Mouse (Mus musculus): Measurements from ENCODE around the gene Olfr131. TPM values are rescaled to one million over a fixed set of nuclear protein-coding genes. Genes with fewer than 3 reads are reported as not detected.
"Not testable (repeated sequence)": the region's sequence is repeated elsewhere in the genome, so short reads cannot be mapped to it uniquely, and the experiment has no call there.

Gene Olfr131
- total RNA-seq (2021) = not detected

DNA sequence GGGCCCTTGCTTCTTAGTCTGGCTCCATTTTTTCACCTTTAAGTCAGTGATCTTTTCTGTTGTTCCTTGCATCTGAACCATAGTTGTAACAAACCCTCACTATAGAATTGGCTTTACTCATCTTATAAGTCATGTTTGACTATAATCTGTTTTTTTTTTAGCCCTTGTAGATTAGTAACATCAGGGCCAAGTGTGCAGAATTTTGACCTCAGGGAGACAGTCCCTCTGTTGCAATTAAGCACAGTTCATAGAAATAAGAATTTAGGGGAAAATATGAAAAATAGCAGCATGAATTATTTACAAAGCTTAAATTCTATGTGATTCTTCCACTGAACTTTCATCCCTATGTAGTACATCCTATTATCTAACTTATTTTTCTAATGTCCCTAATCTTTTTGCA is at the start of gene Olfr131:
Olfr131 (minus strand) TSS at position 101 of the 400 bp plus-strand sequence.
- no peak for DNase-seq

DNA sequence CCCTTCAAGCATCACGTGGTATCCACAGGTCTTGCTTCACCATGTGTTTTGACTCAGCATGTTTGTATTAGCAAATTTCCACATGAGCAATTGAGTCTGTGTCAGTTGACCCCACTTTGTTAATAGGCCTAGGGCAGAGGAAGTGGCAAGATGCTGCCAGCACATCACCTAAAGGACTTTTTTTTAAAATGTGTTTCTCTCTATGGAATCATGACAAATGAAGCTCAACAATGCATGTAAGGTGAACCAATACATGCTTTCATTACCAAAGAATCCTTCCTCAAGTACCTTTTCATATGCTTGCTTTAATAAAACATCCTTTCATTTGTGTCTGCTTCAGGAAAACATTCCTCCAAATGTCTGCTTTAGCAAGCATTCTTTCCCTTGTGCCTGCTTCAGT is 45.9 kb upstream of the Olfr131 start, which contains the start of gene Olfr132:
Olfr132 (minus strand) TSS at position 101 of the 400 bp plus-strand sequence.
- no peak for DNase-seq

GRCm38 (mm10) chr17:38125371-38125770 is 36.9 kb upstream of the Olfr131 start:
- not testable (repeated sequence) for DNase-seq

DNA sequence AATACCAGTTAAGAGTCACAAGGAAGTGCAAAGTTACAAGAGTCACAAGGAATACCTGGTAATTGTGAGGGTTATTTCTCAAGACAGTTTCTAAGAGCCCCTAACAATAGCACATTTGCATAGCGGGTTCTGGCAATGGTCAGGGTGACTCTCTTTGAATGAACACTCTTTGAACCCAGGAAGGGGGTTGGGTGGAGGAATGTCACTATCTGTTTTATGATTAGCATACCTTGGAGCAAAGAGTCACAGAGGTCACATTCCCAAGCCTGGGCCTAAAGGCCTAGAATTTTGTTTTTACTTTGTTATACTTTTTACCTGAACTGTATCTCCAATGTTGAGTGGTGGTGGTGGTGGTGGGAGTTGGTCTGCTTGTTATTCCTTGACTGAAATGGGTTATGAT is 35.7 kb upstream of the Olfr131 start:
- not testable (repeated sequence) for DNase-seq

DNA sequence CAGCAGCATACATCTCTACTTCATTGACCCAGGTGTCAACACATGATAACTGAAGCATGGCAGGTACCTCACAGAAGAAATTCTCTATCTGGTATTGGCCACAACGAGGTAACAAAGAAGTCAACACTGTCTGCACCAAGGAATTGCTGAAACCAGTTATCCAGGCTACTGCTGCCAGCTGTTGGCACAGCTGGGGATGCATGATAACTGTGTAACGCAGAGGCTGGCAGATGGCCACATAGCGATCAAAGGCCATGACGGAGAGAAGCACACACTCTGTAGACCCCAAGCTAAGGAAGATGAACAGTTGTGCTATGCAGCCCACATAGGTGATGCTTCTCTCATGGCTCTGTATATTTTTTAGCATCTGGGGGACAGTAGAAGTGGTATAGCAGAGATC is 6.1 kb downstream of the Olfr131 start:
- no peak for DNase-seq

DNA sequence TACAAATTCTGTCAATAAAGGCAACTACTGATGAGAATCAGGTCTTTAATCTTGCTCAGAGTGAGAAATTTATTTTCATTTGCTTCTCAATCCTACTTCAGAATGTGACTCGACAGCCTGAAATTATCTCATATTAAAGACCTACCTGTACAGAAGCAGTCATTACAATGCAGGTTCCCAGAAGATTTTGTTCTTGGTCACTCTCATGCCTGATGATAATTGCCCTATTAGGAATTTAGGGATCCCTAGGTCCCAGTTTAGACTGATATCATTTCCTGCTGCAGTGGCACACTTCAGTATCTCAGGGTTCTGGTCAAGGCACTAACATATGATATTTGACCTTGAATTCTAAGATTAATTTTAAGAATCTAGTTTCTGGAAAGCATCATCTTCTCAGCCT is 24.9 kb downstream of the Olfr131 start, which contains the start of gene Olfr130:
Olfr130 (plus strand) TSS at position 301 of the 400 bp plus-strand sequence.
- DNase-seq = no peak

DNA sequence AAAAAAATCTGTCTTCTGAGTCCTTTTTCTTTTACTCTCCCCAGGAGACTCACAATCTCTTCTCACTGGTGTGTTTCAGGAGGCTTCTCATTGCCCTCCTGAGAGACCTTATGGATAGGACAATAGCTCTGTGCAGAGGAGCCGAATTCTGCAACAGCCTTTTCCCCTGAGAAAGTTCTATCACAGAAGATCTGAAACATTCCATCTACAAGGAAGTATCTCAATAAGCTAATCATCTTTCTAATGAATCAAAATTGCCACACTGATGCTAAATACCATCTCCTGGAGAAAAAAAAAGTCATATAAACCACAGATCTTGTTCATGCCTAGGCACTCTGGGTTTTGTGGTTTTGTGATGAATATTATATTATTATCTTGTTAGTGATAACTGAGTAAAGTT is 28.5 kb downstream of the Olfr131 start, which contains the start of gene Olfr129:
Olfr129 (minus strand) TSS at position 101 of the 400 bp plus-strand sequence.
- no peak for DNase-seq

Other genes starting within 250 kb of the Olfr131 start
- gene Olfr126, start 241.2 kb downstream of the Olfr131 start, total RNA-seq (2021) = not detected
- not detected for gene Olfr127, start 188.3 kb downstream of the Olfr131 start, total RNA-seq (2021)
- not detected for gene Olfr128, start 168.1 kb downstream of the Olfr131 start, total RNA-seq (2021)
- gene Olfr761, start 135.6 kb downstream of the Olfr131 start, total RNA-seq (2021) = not detected
- not detected for gene Olfr129, start 28.6 kb downstream of the Olfr131 start, total RNA-seq (2021)
- not detected for gene Olfr130, start 24.8 kb downstream of the Olfr131 start, total RNA-seq (2021)
- not detected for gene Olfr132, start 45.8 kb upstream of the Olfr131 start, total RNA-seq (2021)
- not detected for gene Olfr133, start 56.6 kb upstream of the Olfr131 start, total RNA-seq (2021)
- gene Olfr134, start 82.7 kb upstream of the Olfr131 start, total RNA-seq (2021) = not detected
- not detected for gene Olfr135, start 115.6 kb upstream of the Olfr131 start, total RNA-seq (2021)
- not detected for gene Olfr138, start 172.3 kb upstream of the Olfr131 start, total RNA-seq (2021)
- not detected for gene Olfr137, start 218.9 kb upstream of the Olfr131 start, total RNA-seq (2021)
- gene Olfr136, start 241.1 kb upstream of the Olfr131 start, total RNA-seq (2021) = not detected

Measured in layer of hippocampus, postnatal 36 days (tissue).